Mouse (Mus musculus) G1E (cell line): ENCODE measurements at regions not wholly inside any gene's neighbourhood (a gene's known extent, or its start where the extent isn't known, plus 50 kb on each side); places are given as distances from the start of the nearest gene placed in this dataset.

Source experiments
- ATAC-seq: 2 replicates; pipeline ENCODE4 v1.8.0; 2016; ENCODE audit warnings: mild to moderate bottlenecking; ENCODE audit not compliant: insufficient number of reproducible peaks, poor library complexity, low FRiP score, severe bottlenecking; ENCODE audit errors: extremely low read depth
- DNase-seq: peaks from one replicate; pipeline ENCODE4 v3.0.0; 2012; ENCODE audit warnings: low spot score
- H3K27me3 ChIP-seq: 2 replicates; pipeline ENCODE4 v1.6.1; 2012; ENCODE audit warnings: mild to moderate bottlenecking, low read length, inconsistent platforms; ENCODE audit not compliant: insufficient read depth
- H3K36me3 ChIP-seq: replicated peaks from 2 replicates; pipeline ENCODE3; 2012; ENCODE audit warnings: mild to moderate bottlenecking, inconsistent platforms
- H3K4me1 ChIP-seq: 2 replicates; pipeline ENCODE4 v1.6.1; 2012; ENCODE audit warnings: low read depth, low read length, inconsistent platforms, mixed read lengths; ENCODE audit not compliant: insufficient read depth
- H3K4me3 ChIP-seq: 2 replicates; pipeline ENCODE4 v1.5.1; 2012; ENCODE audit warnings: low read depth, mild to moderate bottlenecking, inconsistent platforms, low read length, moderate library complexity, mixed read lengths
- H3K9me3 ChIP-seq: replicated peaks from 2 replicates; pipeline ENCODE4 v1.6.1; 2012; ENCODE audit warnings: inconsistent platforms
- CTCF ChIP-seq: IDR thresholded peaks from 2 replicates; pipeline ENCODE4 v1.5.1; 2012; ENCODE audit warnings: low read depth, low read length, inconsistent platforms, mixed read lengths
- GATA1 ChIP-seq: IDR thresholded peaks from 2 replicates; pipeline ENCODE4 v1.6.1; 2012; ENCODE audit warnings: borderline replicate concordance, low read length, inconsistent platforms, mixed read lengths
- GATA2 ChIP-seq: IDR thresholded peaks from 2 replicates; pipeline ENCODE4 v1.6.1; 2012; ENCODE audit warnings: low read depth, low read length, inconsistent platforms, borderline replicate concordance
- POLR2AphosphoS5 ChIP-seq: IDR thresholded peaks from 2 replicates; pipeline ENCODE4 v1.6.1; 2012; ENCODE audit warnings: low read depth, low read length, inconsistent platforms; ENCODE audit not compliant: insufficient replicate concordance
- TAL1 ChIP-seq: conservative IDR thresholded peaks from 2 replicates; pipeline ENCODE4 v1.6.1; 2012; ENCODE audit warnings: low read depth, low read length, inconsistent platforms, mixed read lengths

- Histone ChIP-seq H3K36me3 (no peaks in the 10 kb centered on the region), H3K4me1 (no peaks in the 10 kb centered on the region), H3K4me3 (no peak overlapping the region), H3K27me3 (no peaks in the 10 kb centered on the region), H3K9me3 (peaks cover 40% of the 10 kb centered on the region)
- DNase-seq (no peak), ATAC-seq (no peak)
- TF ChIP-seq GATA2 (no peak), POLR2AphosphoS5 (no peak), CTCF (no peak), GATA1 (no peak), TAL1 (no peak)
These were observed 136.9 kb upstream of the Rap1b start for GRCm38 (mm10) chr10:117982611-117983210.

GRCm38 (mm10) chr10:117983271-117983670 is 137.4 kb upstream of the Rap1b start:
- H3K4me1 ChIP-seq = no peaks in the 10 kb centered on the region
- no peaks in the 10 kb centered on the region for H3K36me3 ChIP-seq
- ATAC-seq (no peak), DNase-seq (no peak)
- H3K27me3 ChIP-seq = no peaks in the 10 kb centered on the region
- H3K4me3 ChIP-seq = no peak overlapping the region
- peaks cover 43% of the 10 kb centered on the region for H3K9me3 ChIP-seq
- TF ChIP-seq GATA1 (no peak), TAL1 (no peak), GATA2 (no peak), POLR2AphosphoS5 (no peak), CTCF (no peak)

GRCm38 (mm10) chr10:117984784-117985602 is 139.2 kb upstream of the Rap1b start:
- Histone ChIP-seq H3K9me3 (peaks cover 47% of the 10 kb centered on the region), H3K4me1 (no peaks in the 10 kb centered on the region), H3K27me3 (no peaks in the 10 kb centered on the region), H3K4me3 (no peak overlapping the region), H3K36me3 (no peaks in the 10 kb centered on the region)
- TF ChIP-seq TAL1 (no peak), CTCF (no peak), POLR2AphosphoS5 (no peak), GATA1 (no peak), GATA2 (no peak)
- ATAC-seq (no peak), DNase-seq (no peak)

GRCm38 (mm10) chr10:117987620-117988019 is 141.8 kb upstream of the Rap1b start:
- TF ChIP-seq TAL1 (no peak), GATA2 (no peak), GATA1 (no peak), CTCF (no peak)
- DNase-seq = no peak
- H3K4me1 ChIP-seq = no peaks in the 10 kb centered on the region
- H3K27me3 ChIP-seq = no peaks in the 10 kb centered on the region
- no peak for ATAC-seq
- no peak overlapping the region for H3K4me3 ChIP-seq
- peaks cover 48% of the 10 kb centered on the region for H3K9me3 ChIP-seq
- H3K36me3 ChIP-seq = no peaks in the 10 kb centered on the region

- no peak overlapping the region for H3K4me3 ChIP-seq
- H3K27me3 ChIP-seq = no peaks in the 10 kb centered on the region
- no peak for TF ChIP-seq GATA2
- no peak for TF ChIP-seq POLR2AphosphoS5
- no peak for TF ChIP-seq CTCF
- TF ChIP-seq GATA1 = no peak
- TF ChIP-seq TAL1 = no peak
- no peaks in the 10 kb centered on the region for H3K36me3 ChIP-seq
- DNase-seq (no peak), ATAC-seq (no peak)
- peaks cover 48% of the 10 kb centered on the region for H3K9me3 ChIP-seq
- H3K4me1 ChIP-seq = no peaks in the 10 kb centered on the region
These were observed 142.2 kb upstream of the Rap1b start for GRCm38 (mm10) chr10:117988076-117988475.

- no peaks in the 10 kb centered on the region for H3K27me3 ChIP-seq
- TF ChIP-seq POLR2AphosphoS5 (no peak), GATA2 (no peak), GATA1 (no peak), TAL1 (no peak), CTCF (no peak)
- H3K9me3 ChIP-seq = peaks cover 46% of the 10 kb centered on the region
- no peaks in the 10 kb centered on the region for H3K4me1 ChIP-seq
- H3K4me3 ChIP-seq = no peak overlapping the region
- no peak for ATAC-seq
- DNase-seq = no peak
- no peaks in the 10 kb centered on the region for H3K36me3 ChIP-seq
These were observed 145.3 kb upstream of the Rap1b start for GRCm38 (mm10) chr10:117991176-117991575.
